Mouse (Mus musculus) intestine, embryonic 14.5 days (tissue): ENCODE data around the gene Tead1. TPM values are rescaled to one million over a fixed set of nuclear protein-coding genes. Genes with fewer than 3 reads are reported as not detected.
A peak's percentile ranks its signal among the peaks of the same experiment; 100 is the strongest.

ENCODE experiments used
- ATAC-seq: fragments of 200-750 bp; cut with Nextera tagmentation; replicated peaks from 2 replicates; pipeline ENCODE4 v1.8.0; 2017; ENCODE audit warnings: low read depth, moderate number of reproducible peaks, moderate TSS enrichment, moderate library complexity; ENCODE audit not compliant: low FRiP score, low TSS enrichment
- DNase-seq: peaks from one replicate; pipeline ENCODE4 v3.0.0-alpha.2; 2018; ENCODE audit warnings: low spot score
- H3K27ac ChIP-seq: fragments of 300-500 bp; sonication (generic); 2 replicates; pipeline ENCODE4 v1.5.1; 2014; ENCODE audit warnings: low read depth, mild to moderate bottlenecking, control low read depth
- H3K27me3 ChIP-seq: fragments of 300-500 bp; sonication (generic); replicated peaks from 2 replicates; pipeline ENCODE4 v1.6.1; 2014; ENCODE audit warnings: low read length, control low read depth; ENCODE audit not compliant: control insufficient read depth, insufficient read depth
- H3K36me3 ChIP-seq: fragments of 300-500 bp; sonication (generic); 2 replicates; pipeline ENCODE4 v1.6.1; 2014; ENCODE audit warnings: low read length, control low read depth; ENCODE audit not compliant: control insufficient read depth, insufficient read depth
- H3K4me1 ChIP-seq: fragments of 300-500 bp; sonication (generic); replicated peaks from 2 replicates; pipeline ENCODE4 v1.6.1; 2014; ENCODE audit warnings: low read length, control low read depth, mixed read lengths; ENCODE audit not compliant: control insufficient read depth, insufficient read depth
- H3K4me2 ChIP-seq: fragments of 300-500 bp; sonication (generic); 2 replicates; pipeline ENCODE4 v1.6.1; 2014; ENCODE audit warnings: low read length
- H3K4me3 ChIP-seq: fragments of 300-500 bp; sonication (generic); 2 replicates; pipeline ENCODE4 v1.5.1; 2014; ENCODE audit warnings: low read depth, low read length, control low read depth, mixed read lengths
- H3K9ac ChIP-seq: fragments of 300-500 bp; sonication (generic); 2 replicates; pipeline ENCODE4 v1.6.1; 2014; ENCODE audit warnings: mild to moderate bottlenecking, low read length
- H3K9me3 ChIP-seq: fragments of 300-500 bp; sonication (generic); 2 replicates; pipeline ENCODE4 v1.6.1; 2016; ENCODE audit warnings: low read length, control low read depth; ENCODE audit not compliant: control insufficient read depth
- WGBS: fragments of 180-500 bp; shearing (Covaris S2); extraction: QIAGEN DNeasy Blood & Tissue Kit; methylation state at CpG from one replicate; pipeline ENCODE4 v1.1.7; 2014; 5-methylcytosine and 5-hydroxymethylcytosine counted together
- polyA plus RNA-seq: library from polyadenylated mRNA; unstranded; fragments of >200 nt; fragmentation: Nextera tagmentation; extraction: Ambion mirVana; gene quantifications from 2 replicates; pipeline ENCODE4 v1.2.1, GENCODE M21; 2014

Tead1 gene
- polyA plus RNA-seq, 1 experiment from 2014 or later = 20.2 TPM

DNA sequence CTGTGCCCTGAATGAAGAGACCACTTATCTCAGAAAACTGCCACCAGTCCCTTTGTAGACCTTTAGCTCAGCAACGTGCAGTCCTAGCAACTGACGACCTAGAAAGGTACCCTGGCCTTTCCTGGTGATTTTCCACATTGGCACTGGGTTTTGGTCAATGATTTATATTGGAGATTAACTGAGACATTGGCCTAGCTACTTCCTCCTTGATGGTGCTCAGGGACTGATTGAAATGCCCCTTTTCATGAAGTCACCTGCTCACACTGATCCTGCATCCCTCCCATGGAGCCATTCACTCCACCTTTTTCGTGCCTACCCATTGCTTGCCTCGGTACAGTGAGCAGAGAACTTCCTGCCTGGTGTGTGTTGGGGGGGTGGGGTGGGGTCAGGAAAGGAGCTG, 151.8 kb downstream of the Tead1 start:
- Histone ChIP-seq H3K36me3 (no peaks in the 10 kb centered on the region), H3K9ac (no peak overlapping the region), H3K27ac (no peak overlapping the region), H3K4me3 (no peak overlapping the region), H3K9me3 (no peaks in the 10 kb centered on the region), H3K4me2 (no peak overlapping the region), H3K4me1 (peaks cover 27% of the 10 kb centered on the region), H3K27me3 (no peaks in the 10 kb centered on the region)
- ATAC-seq (no peak), DNase-seq (no peak)
- 59% methylated on average over 4 of the region's 4 CpGs for WGBS

DNA sequence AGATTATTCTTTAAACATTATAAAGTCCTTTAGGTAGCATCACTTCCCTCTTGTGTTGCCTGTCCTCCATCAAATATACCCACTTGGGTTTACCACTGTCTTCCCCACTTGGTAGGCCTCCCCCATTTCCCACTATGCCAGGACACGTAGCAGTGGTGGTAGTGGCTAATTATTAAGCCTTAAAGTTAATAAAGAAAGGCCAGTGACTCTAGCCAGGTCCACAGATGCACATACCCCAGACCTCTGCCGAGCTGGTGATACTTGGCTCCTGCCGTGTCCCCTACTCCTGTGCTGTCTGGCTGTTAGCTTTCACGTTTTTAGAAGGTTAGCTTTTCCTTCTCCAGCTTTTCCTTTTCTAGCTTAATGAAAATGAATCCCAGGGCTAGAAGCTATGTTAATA, 152.3 kb downstream of the Tead1 start:
- Histone ChIP-seq H3K4me1 (peaks cover 24% of the 10 kb centered on the region), H3K4me3 (no peak overlapping the region), H3K27me3 (no peaks in the 10 kb centered on the region), H3K4me2 (no peak overlapping the region), H3K9ac (no peak overlapping the region), H3K36me3 (no peaks in the 10 kb centered on the region), H3K9me3 (no peaks in the 10 kb centered on the region), H3K27ac (no peak overlapping the region)
- WGBS = 72% methylated on average over 4 of the region's 4 CpGs
- DNase-seq (no peak), ATAC-seq (no peak)

DNA sequence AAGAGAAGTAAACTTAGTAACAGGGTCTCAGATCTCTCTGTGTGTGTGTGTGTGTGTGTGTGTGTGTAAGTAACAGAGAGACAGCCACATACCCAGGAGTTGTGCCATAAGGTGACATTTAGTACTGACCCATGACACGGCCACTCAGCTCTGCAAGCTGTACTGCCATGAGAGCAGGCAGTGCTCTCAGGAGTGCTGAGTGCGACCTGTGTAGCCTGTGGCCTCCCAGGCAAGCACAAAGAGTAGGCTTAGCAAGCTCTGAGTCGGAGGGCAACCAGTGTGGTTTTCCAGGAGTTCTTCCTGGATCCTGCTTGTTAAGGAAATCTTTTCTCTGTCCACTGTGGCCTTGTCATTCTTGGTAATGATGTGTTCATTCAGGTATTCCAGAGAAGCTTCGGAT, 154.0 kb downstream of the Tead1 start:
- Histone ChIP-seq H3K9me3 (no peaks in the 10 kb centered on the region), H3K4me2 (no peak overlapping the region), H3K9ac (no peak overlapping the region), H3K4me3 (no peak overlapping the region), H3K27me3 (no peaks in the 10 kb centered on the region), H3K4me1 (peaks cover 9% of the 10 kb centered on the region), H3K36me3 (no peaks in the 10 kb centered on the region), H3K27ac (no peak overlapping the region)
- no peak for ATAC-seq
- no peak for DNase-seq
- 75% methylated on average over 4 of the region's 4 CpGs for whole genome bisulfite sequencing

DNA sequence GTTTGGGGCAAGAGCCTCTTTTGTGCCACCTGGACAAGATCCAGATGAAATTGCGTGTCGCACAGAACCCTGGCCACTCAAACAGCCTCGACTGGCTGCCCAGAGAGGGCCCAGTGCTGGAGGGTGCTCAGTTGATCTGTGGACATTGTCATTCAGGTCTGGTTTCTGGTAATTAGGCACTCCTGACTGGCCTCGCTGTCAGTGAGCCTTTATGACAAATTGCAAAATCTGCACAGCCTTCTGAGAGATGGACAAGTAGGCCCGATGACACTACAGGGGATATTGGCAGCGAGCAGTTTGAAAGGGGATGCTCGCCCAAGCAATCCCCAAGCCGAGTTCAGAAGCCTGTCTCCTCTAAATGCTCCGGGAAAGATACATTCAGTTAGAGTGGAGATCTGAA, 157.0 kb downstream of the Tead1 start:
- peaks cover 3% of the 10 kb centered on the region; the same call in 1 of the 2 replicates for H3K4me1 ChIP-seq
- H3K4me3 ChIP-seq = no peak overlapping the region
- H3K36me3 ChIP-seq = no peaks in the 10 kb centered on the region
- H3K9me3 ChIP-seq = no peaks in the 10 kb centered on the region
- no peak overlapping the region for H3K9ac ChIP-seq
- H3K4me2 ChIP-seq = no peak overlapping the region
- H3K27ac ChIP-seq = no peak overlapping the region
- no peaks in the 10 kb centered on the region for H3K27me3 ChIP-seq
- DNase-seq (no peak), ATAC-seq (no peak)
- WGBS = 87% methylated on average over 9 of the region's 9 CpGs

DNA sequence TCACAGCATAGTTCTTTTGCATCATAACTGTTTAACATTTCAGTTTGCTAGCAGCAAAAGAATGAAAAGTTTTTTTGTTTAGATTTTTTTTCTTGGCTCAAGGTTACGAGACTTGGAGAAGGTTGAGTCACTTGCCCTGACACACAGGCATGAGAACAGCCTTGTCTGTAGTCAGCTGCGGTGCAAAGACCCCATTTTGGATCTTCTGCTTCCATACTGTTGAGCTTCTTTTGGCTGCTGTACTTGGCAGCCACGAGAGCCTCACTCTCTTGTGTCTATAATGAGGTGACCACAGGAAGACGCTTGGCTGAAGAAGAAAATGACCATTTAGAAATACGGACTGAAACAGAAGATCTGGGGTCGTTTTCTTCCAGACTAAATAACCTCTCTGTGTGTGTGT, 159.0 kb downstream of the Tead1 start:
- H3K4me1 ChIP-seq = peaks cover 12% of the 10 kb centered on the region
- 86% methylated on average over 6 of the region's 6 CpGs for WGBS
- no peak overlapping the region for H3K4me2 ChIP-seq
- H3K36me3 ChIP-seq = no peaks in the 10 kb centered on the region
- no peak overlapping the region for H3K4me3 ChIP-seq
- no peaks in the 10 kb centered on the region for H3K27me3 ChIP-seq
- ATAC-seq = no peak
- no peak overlapping the region for H3K27ac ChIP-seq
- DNase-seq = no peak
- no peak overlapping the region for H3K9ac ChIP-seq
- H3K9me3 ChIP-seq = no peaks in the 10 kb centered on the region

DNA sequence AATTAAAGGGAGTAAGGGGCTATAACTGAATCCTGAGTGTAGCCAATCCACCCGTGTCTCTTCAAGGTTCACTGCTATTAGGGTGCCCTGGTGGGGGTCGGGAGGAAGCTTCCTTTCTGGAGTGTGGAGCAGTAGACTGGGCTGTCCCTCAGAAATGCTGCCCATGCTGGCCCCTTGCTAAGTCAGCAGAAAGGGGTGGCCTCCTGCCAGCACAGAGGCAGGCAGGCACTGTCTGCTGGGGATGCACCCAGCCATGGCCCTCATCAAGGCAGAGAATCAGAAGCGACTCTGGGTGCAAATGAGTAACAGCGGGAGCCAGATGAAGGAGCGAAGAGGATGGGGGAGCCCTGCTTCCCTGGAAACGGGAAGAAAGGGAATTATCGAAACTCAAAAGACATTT, 161.2 kb downstream of the Tead1 start:
- Histone ChIP-seq H3K27ac (no peak overlapping the region), H3K36me3 (no peaks in the 10 kb centered on the region), H3K4me3 (no peak overlapping the region), H3K9me3 (no peaks in the 10 kb centered on the region), H3K27me3 (no peaks in the 10 kb centered on the region), H3K4me2 (no peak overlapping the region), H3K4me1 (peaks cover 12% of the 10 kb centered on the region), H3K9ac (no peak overlapping the region)
- WGBS = 62% methylated on average over 7 of the region's 7 CpGs
- DNase-seq (no peak), ATAC-seq (no peak)

DNA sequence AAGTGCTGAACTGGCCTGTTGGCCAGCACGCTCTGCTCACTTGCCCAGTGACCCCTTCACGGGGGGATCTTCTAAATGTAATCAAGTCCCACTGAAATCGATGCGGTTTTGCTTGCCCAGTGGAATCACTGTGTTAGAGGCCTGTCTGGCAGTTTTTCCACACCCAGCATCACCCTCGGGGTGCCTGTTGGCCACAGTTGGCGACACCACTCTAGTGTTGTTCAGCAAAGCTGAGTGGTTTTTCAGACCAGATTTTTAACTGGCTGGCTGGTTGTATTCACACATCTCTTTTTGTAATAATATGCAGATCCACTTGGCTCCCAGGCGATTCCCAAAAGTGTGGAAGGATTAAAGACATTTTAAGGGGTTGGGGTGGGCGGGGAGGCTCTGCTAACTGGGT, 161.8 kb downstream of the Tead1 start:
- H3K4me3 ChIP-seq = no peak overlapping the region
- H3K4me1 ChIP-seq = peaks cover 12% of the 10 kb centered on the region
- H3K9ac ChIP-seq = no peak overlapping the region
- WGBS = 59% methylated on average over 8 of the region's 8 CpGs
- H3K36me3 ChIP-seq = no peaks in the 10 kb centered on the region
- no peak overlapping the region for H3K4me2 ChIP-seq
- ATAC-seq (no peak), DNase-seq (no peak)
- no peak overlapping the region for H3K27ac ChIP-seq
- H3K27me3 ChIP-seq = no peaks in the 10 kb centered on the region
- no peaks in the 10 kb centered on the region for H3K9me3 ChIP-seq

DNA sequence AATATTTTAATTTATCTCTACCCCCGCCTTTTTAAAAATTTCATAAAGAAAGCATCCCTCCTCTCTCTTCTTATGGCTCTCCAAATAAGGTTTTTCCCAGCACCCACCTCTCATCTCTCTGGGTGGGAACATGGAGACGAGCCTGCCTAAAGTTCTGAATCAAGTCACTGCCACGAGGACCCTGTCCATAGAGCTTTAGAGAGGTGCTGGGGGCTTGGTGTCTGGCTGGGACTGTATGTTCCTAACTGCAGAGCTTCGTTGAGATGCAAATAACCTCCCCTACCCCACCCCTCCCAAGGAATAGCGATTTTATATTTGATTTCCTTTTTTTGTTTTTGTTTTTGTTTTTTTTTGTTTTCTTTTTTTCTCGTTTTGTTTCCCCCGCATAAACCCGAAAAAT, 162.4 kb downstream of the Tead1 start:
- Histone ChIP-seq H3K27me3 (no peaks in the 10 kb centered on the region), H3K27ac (peak overlapping the region; percentile 48), H3K36me3 (no peaks in the 10 kb centered on the region), H3K4me2 (peak overlapping the region; percentile 38; the same call in 1 of the 2 replicates), H3K9me3 (no peaks in the 10 kb centered on the region), H3K4me3 (0 out of 2 replicates have a peak overlapping the region, but pooled peaks have one; percentile 7), H3K9ac (no peak overlapping the region), H3K4me1 (peaks cover 12% of the 10 kb centered on the region)
- 28% methylated on average over 8 of the region's 8 CpGs for WGBS
- DNase-seq (no peak), ATAC-seq (no peak)

DNA sequence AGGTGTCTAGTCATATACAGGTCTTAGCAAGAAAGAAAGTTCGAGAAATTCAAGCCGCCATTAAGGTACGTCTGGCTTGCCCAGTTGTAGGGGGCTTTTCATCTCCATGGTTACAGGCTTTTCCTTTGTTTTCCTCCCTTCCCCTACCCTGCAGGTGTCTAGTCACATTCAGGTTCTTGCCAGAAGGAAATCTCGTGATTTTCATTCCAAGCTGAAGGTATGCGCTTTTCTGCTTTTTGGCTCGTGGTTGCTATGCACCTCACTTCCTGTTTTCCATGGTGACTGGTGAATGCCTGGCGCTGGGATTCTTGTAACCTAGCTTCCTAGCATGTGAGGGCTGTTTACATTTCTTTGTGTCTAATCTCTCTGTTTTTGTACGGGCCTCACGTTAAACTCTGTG, 162.8 kb downstream of the Tead1 start:
- Histone ChIP-seq H3K27ac (peak overlapping the region; percentile 48), H3K9ac (no peak overlapping the region), H3K27me3 (no peaks in the 10 kb centered on the region), H3K4me1 (peaks cover 12% of the 10 kb centered on the region), H3K4me3 (0 out of 2 replicates have a peak overlapping the region, but pooled peaks have one; percentile 7), H3K9me3 (no peaks in the 10 kb centered on the region), H3K4me2 (peak overlapping the region; percentile 38; the same call in 1 of the 2 replicates), H3K36me3 (no peaks in the 10 kb centered on the region)
- ATAC-seq (no peak; the same call in 1 of the 2 replicates), DNase-seq (peak; percentile 73)
- WGBS = 19% methylated on average over 9 of the region's 9 CpGs
